Mouse (Mus musculus) ES-E14 (cell line): Measurements from ENCODE around the gene Rbm45.

Source experiments
- CHD2 ChIP-seq: IDR thresholded peaks from 2 replicates; pipeline ENCODE4 v1.6.1; 2014; ENCODE audit warnings: mild to moderate bottlenecking, low read depth, low read length, inconsistent platforms
- HCFC1 ChIP-seq: IDR thresholded peaks from 2 replicates; pipeline ENCODE4 v1.6.1; 2012; ENCODE audit warnings: low read length, inconsistent platforms, borderline replicate concordance; ENCODE audit not compliant: insufficient read depth
- MAFK ChIP-seq: IDR thresholded peaks from 2 replicates; pipeline ENCODE4 v1.6.1; 2014; ENCODE audit warnings: mild to moderate bottlenecking, low read depth, low read length, inconsistent platforms; ENCODE audit not compliant: insufficient read depth
- ZC3H11A ChIP-seq: IDR thresholded peaks from 2 replicates; pipeline ENCODE4 v1.6.1; 2012; ENCODE audit warnings: low read depth, mild to moderate bottlenecking, inconsistent platforms, low read length, borderline replicate concordance
- ZNF384 ChIP-seq: IDR thresholded peaks from 2 replicates; pipeline ENCODE4 v1.6.1; 2012; ENCODE audit warnings: low read depth, low read length, inconsistent platforms

DNA sequence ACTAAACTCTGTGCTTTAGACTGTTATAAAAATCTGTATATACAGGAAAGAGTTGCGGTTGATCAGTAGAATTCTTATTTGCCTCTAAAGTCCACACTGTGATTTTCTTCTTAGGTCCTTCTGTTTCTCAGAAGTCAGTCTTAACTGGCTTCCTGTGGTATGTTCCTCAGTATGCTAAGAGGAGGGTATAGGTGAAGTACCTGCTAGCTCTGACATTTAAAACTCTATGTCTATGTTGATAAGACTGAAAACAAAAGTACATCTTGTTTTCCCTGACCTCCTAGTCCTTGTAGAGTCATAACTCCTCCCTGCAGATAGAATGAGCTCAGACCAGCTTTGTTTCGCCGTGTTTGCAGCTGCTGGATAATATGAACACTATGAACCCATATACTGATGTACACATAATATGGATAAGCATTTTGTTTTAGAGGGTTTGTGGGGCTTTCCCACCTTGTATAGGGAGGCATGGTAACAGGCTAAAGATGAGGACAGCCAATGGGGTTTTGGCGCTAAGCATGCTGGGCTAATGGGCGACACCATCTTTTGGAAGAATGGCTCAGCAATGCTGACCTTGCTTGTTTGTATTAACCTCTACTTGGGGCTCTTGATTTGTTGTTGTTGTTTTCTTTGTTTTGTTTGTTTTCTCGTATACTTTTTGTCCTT is 4.9 kb downstream of the Rbm45 start:
- TF ChIP-seq ZNF384: no peak
- TF ChIP-seq CHD2: no peak
- no peak for TF ChIP-seq HCFC1
- TF ChIP-seq MAFK: no peak
- no peak for TF ChIP-seq ZC3H11A
